Comparison of ENCODE assay signal across 1 mouse cellular context in the genomic region with DNA sequence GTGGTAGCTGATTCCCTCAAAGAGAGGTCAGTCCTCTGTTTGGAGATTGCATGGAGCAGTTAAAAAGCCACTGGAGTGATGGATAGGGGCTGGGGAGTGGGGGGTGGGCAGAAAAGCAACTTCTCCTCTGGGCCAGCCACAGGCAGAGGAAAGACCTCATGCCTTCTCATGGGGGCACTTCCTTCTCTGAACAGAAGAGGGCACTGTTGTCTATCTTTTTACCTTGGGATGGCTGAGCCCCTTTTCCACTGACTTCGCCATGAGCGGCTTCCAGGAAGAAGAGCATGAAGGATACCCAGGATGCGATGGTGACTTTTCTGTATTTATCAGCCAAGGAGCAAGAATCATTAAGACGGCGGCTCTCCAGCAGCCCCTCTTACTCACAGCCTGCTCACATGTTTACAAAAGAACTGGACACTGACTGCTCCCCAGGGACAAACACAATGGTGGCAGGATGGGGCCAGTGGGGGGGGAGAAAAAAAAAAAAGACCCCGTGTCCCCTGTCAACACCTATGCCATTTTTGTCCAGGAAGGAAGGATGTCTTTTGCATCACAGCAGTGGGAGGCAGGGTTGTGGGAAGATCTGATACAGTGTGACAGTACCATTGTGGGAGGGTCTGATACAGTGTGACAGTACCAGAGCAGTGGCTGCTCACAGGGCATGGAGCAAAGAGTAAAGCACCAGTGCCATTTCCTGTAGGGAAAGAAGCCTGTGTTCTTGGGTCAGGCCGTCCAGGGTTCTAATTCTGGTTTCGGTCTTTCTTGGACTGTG.
TF ChIP-seq lines count a peak whose summit lies in the region.

No protein-coding gene starts in this region.

TF ChIP-seq in C2C12, 6 proteins besides CTCF, POLR2A, EP300 and RAD21:
- TF ChIP-seq MYOG (IDR thresholded peaks at IDR 0.05; ENCODE audit: control insufficient read depth, extremely low read depth, insufficient read length) = no peak
